Mouse (Mus musculus): ENCODE measurements around the gene Gbgt1.

Gbgt1 gene

GRCm38 (mm10) chr2:28532938-28533771 lies 36.5 kb downstream of the Gbgt1 start:
- peak; percentile 91 for DNase-seq

- no peak for DNase-seq
Observed at GRCm38 (mm10) chr2:28533901-28534435, 37.3 kb downstream of the Gbgt1 start.

GRCm38 (mm10) chr2:28534436-28535262 lies 38.0 kb downstream of the Gbgt1 start:
- DNase-seq = peak; percentile 66

- DNase-seq = no peak
Observed at GRCm38 (mm10) chr2:28535263-28535540, 38.5 kb downstream of the Gbgt1 start.

GRCm38 (mm10) chr2:28535650-28536049 lies 39.0 kb downstream of the Gbgt1 start:
- DNase-seq = peak; percentile 45

GRCm38 (mm10) chr2:28536166-28536565 lies 39.5 kb downstream of the Gbgt1 start:
- peak; percentile 58 for DNase-seq

- no peak for DNase-seq
Observed at GRCm38 (mm10) chr2:28536766-28537633, 40.3 kb downstream of the Gbgt1 start.

- DNase-seq = no peak
Observed at GRCm38 (mm10) chr2:28537634-28537920, 40.9 kb downstream of the Gbgt1 start.

- no peak for DNase-seq
Observed at GRCm38 (mm10) chr2:28537995-28538816, 41.5 kb downstream of the Gbgt1 start.

- DNase-seq = no peak
Observed at GRCm38 (mm10) chr2:28538817-28539128, 42.1 kb downstream of the Gbgt1 start.

GRCm38 (mm10) chr2:28539206-28539605 lies 42.5 kb downstream of the Gbgt1 start:
- DNase-seq = peak; percentile 65

GRCm38 (mm10) chr2:28539949-28540348 lies 43.3 kb downstream of the Gbgt1 start:
- peak; percentile 21 for DNase-seq

- no peak for DNase-seq
Observed at GRCm38 (mm10) chr2:28540587-28541227, 44.0 kb downstream of the Gbgt1 start.

- DNase-seq = no peak
Observed at GRCm38 (mm10) chr2:28543894-28544293, 47.2 kb downstream of the Gbgt1 start.

- DNase-seq = no peak
Observed at GRCm38 (mm10) chr2:28545976-28546375, 49.3 kb downstream of the Gbgt1 start.

GRCm38 (mm10) chr2:28546560-28546959 lies 49.9 kb downstream of the Gbgt1 start:
- DNase-seq = no peak

- peak; percentile 93 for DNase-seq
Observed at GRCm38 (mm10) chr2:28547237-28548172, 50.8 kb downstream of the Gbgt1 start.

- no peak for DNase-seq
Observed at GRCm38 (mm10) chr2:28549157-28549556, 52.5 kb downstream of the Gbgt1 start.

- no peak for DNase-seq
Observed at GRCm38 (mm10) chr2:28552301-28552700, 55.6 kb downstream of the Gbgt1 start.

Data from lung, postnatal 14 days (tissue).